Mouse (Mus musculus) MN1 (cell line): Measurements from ENCODE around the gene Ankzf1.
"Not testable (repeated sequence)": the region's sequence is repeated elsewhere in the genome, so short reads cannot be mapped to it uniquely, and the experiment has no call there.

Experiments used
- DNase-seq: peaks from one replicate; pipeline ENCODE4 v3.0.0-alpha.2; 2016; ENCODE audit warnings: low spot score

The Ankzf1 gene

GRCm38 (mm10) chr1:75225473-75225872 lies 33.5 kb downstream of the Ankzf1 start:
- no peak for DNase-seq

- DNase-seq, result no peak
These were observed 34.2 kb downstream of the Ankzf1 start for GRCm38 (mm10) chr1:75226138-75226537.

- no peak for DNase-seq
These were observed 35.7 kb downstream of the Ankzf1 start for GRCm38 (mm10) chr1:75227653-75228052.

DNA sequence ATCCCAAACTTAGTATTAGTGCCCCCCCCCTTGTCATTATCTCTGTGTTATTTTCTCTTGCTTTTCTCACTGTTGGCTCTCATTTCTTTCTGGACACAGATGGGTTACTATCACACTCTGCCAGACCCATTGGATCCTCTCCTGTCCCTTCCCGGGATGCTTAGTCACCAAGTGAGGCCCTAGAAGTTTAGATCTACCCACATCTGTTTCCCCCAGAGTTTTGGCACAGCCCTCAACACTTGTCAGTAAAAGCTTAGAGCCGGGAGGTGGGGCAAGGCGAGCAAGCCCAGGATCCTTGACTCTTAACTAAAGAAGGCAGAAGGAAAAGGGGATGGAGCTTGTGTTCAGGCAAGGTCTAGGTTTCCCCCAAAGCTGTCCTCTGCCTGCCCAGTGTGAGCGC lies 37.2 kb downstream of the Ankzf1 start:
- no peak for DNase-seq

DNA sequence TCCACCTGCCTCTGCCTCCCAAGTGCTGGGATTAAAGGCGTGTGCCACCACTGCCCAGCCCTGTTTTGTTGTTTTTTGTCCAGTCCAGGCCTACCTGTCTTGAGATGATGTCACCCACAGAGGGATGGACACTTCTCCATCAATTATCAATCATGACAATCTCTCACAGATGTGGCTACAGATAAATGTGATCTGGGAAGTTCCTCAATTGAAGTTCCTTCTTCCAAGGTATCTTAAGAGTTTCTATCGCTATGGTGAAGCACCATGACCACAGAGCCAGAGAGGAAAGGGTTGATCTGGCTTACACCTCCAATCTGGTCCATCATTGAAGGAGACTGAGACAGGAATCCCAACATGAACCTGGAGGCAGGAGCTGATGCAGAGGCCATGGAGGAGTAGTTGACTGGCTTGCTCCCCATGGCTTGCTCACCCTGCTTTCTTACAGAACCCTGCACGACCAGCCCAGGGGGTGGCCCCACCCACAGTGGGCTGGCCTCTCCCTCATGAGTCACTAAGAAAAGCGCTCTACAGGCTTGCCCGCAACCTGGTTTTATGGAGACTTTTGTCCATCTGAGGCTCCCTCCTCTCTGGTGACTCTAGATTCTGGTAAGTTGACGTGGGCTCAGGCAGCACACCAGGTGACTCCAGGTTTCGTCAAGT lies 38.5 kb downstream of the Ankzf1 start:
- no peak for DNase-seq

GRCm38 (mm10) chr1:75231224-75231623 lies 39.3 kb downstream of the Ankzf1 start:
- DNase-seq, result no peak

- no peak for DNase-seq
These were observed 39.8 kb downstream of the Ankzf1 start, which contains the start of gene A630095N17Rik for GRCm38 (mm10) chr1:75231664-75232152. Gene A630095N17Rik (minus strand): TSS chr1:75232102.

DNA sequence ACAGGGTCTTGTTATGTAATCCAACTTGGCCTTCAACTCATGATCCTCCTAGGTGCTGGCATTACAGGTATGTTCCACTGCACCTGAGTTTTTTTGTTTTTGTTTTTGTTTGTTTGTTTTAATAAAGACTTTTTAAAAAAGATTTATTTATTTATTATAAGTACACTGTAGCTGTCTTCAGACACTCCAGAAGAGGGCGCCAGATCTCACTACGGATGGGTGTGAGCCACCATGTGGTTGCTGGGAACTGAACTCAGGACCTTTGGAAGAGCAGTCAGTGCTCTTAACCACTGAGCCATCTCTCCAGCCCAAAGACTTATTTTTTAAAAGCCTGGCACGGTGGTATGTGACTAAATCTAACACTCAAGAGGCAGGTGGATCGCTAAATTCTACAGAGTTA lies 40.5 kb downstream of the Ankzf1 start:
- DNase-seq, result not testable (repeated sequence)

DNA sequence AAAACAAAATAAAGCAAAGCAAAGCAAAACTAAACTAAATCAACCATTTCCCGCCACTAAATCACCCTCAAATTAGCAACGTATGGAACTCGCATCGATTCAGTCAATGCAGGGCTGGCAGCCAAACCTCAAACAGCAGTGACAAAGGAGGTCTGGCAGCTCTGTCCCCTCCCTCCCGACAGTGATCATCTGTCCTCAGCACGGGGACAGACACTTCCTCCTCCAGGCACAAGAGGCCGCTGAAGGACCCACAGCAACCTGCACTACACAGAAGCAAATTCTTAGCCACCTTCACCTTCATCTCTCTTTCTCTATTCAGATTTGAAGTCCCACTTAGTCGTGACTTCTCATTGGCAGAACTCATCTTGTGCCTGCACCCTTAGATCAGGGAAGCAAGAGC lies 42.7 kb downstream of the Ankzf1 start:
- DNase-seq, result peak; percentile 75

GRCm38 (mm10) chr1:75236117-75237050 lies 44.4 kb downstream of the Ankzf1 start, which contains the start of gene Dnajb2:
Gene Dnajb2 (plus strand): TSS chr1:75236406.
- DNase-seq, result peak; percentile 88

DNA sequence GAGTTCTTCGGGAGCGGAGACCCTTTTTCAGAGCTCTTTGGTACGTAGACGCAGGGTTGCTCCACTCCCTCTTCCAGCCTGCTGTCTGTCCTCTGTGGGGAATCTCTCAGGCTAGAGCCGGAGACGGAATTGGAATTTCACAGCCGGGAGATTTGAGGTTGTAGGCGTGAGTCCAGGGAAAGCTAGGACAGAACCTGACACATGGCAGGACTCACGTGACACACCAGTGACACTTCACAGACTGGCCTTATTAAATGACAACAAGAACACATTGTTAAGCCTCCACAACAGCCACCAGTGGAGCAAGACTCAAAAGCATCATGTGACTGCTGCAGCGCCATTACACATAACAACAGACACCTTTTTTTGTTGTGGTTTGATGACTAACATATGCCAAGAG lies 47.6 kb downstream of the Ankzf1 start:
- DNase-seq, result no peak

- DNase-seq, result no peak
These were observed 51.5 kb downstream of the Ankzf1 start for GRCm38 (mm10) chr1:75243411-75243810.

GRCm38 (mm10) chr1:75244175-75244826 lies 52.4 kb downstream of the Ankzf1 start:
- no peak for DNase-seq

- peak; percentile 68 for DNase-seq
These were observed 52.9 kb downstream of the Ankzf1 start for GRCm38 (mm10) chr1:75244836-75245235.

- DNase-seq, result no peak
These were observed 55.4 kb downstream of the Ankzf1 start for GRCm38 (mm10) chr1:75247071-75247930.

- peak; percentile 76 for DNase-seq
These were observed 56.3 kb downstream of the Ankzf1 start for GRCm38 (mm10) chr1:75248041-75248772.
